Mouse (Mus musculus): ENCODE measurements around the gene Prc1. TPM values are rescaled to one million over a fixed set of nuclear protein-coding genes. Genes with fewer than 3 reads are reported as not detected.

Gene Prc1
- 253 and 279 TPM in 2 replicates for polyA plus RNA-seq (2016; fragmentation: Nextera tagmentation; extraction: Ambion mirVana)

GRCm38 (mm10) chr7:80294062-80294763 lies at the start of gene Prc1:
TSS of gene Prc1 (plus strand) at chr7:80294450.
- no peaks in the 10 kb centered on the region for H3K27me3 ChIP-seq (ENCODE audit: low read depth, poor library complexity, severe bottlenecking)
- H3K9me3 ChIP-seq (replicated peaks), result no peaks in the 10 kb centered on the region
- DNase-seq (ENCODE audit: low spot score), result peak; percentile 99
- H3K36me3 ChIP-seq, result peaks cover 59% of the 10 kb centered on the region
- H3K4me1 ChIP-seq, result peaks cover 35% of the 10 kb centered on the region
- H3K27ac ChIP-seq (replicated peaks), result peak within 1 kb of the TSS; percentile 89
- WGBS, result under 1% methylated on average over 52 of the region's 52 CpGs
- H3K4me3 ChIP-seq, result peak within 1 kb of the TSS; percentile 79

GRCm38 (mm10) chr7:80244851-80245250 lies 49.4 kb upstream of the Prc1 start:
- Histone ChIP-seq H3K4me1 (0 out of 2 replicates have a peak, but pooled peaks cover 3% of the 10 kb centered on the region), H3K27me3 (ENCODE audit: low read depth, poor library complexity, severe bottlenecking) (no peaks in the 10 kb centered on the region), H3K27ac (replicated peaks) (no peak overlapping the region), H3K9me3 (replicated peaks) (no peaks in the 10 kb centered on the region), H3K36me3 (peaks cover 17% of the 10 kb centered on the region), H3K4me3 (no peak overlapping the region)
- 89% methylated on average over 4 of the region's 4 CpGs for WGBS
- no peak for DNase-seq (ENCODE audit: low spot score)

GRCm38 (mm10) chr7:80246148-80246721 lies 48.0 kb upstream of the Prc1 start, which contains the start of gene Ttll13:
TSS of gene Ttll13 (plus strand) at chr7:80246376.
- H3K9me3 ChIP-seq (replicated peaks), result no peaks in the 10 kb centered on the region
- peaks cover 3% of the 10 kb centered on the region for H3K36me3 ChIP-seq
- WGBS, result under 1% methylated on average over 48 of the region's 48 CpGs
- H3K27ac ChIP-seq (replicated peaks), result peak within 1 kb of the TSS; percentile 88
- H3K27me3 ChIP-seq (ENCODE audit: low read depth, poor library complexity, severe bottlenecking), result no peaks in the 10 kb centered on the region
- peak within 1 kb of the TSS; percentile 59 for H3K4me3 ChIP-seq
- DNase-seq (ENCODE audit: low spot score), result peak; percentile 97
- 0 out of 2 replicates have a peak, but pooled peaks cover 3% of the 10 kb centered on the region for H3K4me1 ChIP-seq

- no peaks in the 10 kb centered on the region for H3K9me3 ChIP-seq (replicated peaks)
- H3K27me3 ChIP-seq (ENCODE audit: low read depth, poor library complexity, severe bottlenecking), result no peaks in the 10 kb centered on the region
- peak overlapping the region; percentile 59 for H3K4me3 ChIP-seq
- H3K36me3 ChIP-seq, result no peaks in the 10 kb centered on the region
- no peak for DNase-seq (ENCODE audit: low spot score)
- 0 out of 2 replicates have a peak, but pooled peaks cover 3% of the 10 kb centered on the region for H3K4me1 ChIP-seq
- WGBS, result 69% methylated on average over 7 of the region's 7 CpGs
- peak overlapping the region; percentile 88 for H3K27ac ChIP-seq (replicated peaks)
Observed at GRCm38 (mm10) chr7:80246859-80247258, 47.4 kb upstream of the Prc1 start.

- WGBS, result 79% methylated on average over 7 of the region's 7 CpGs
- no peak for DNase-seq (ENCODE audit: low spot score)
Observed at GRCm38 (mm10) chr7:80252437-80252836, 41.8 kb upstream of the Prc1 start.

GRCm38 (mm10) chr7:80252886-80253285 lies 41.4 kb upstream of the Prc1 start:
- Histone ChIP-seq H3K4me3 (no peak overlapping the region), H3K9me3 (replicated peaks) (no peaks in the 10 kb centered on the region), H3K4me1 (no peaks in the 10 kb centered on the region), H3K36me3 (no peaks in the 10 kb centered on the region), H3K27ac (replicated peaks) (no peak overlapping the region), H3K27me3 (ENCODE audit: low read depth, poor library complexity, severe bottlenecking) (peaks cover 10% of the 10 kb centered on the region; the same call in 1 of the 2 replicates)
- DNase-seq (ENCODE audit: low spot score), result no peak
- WGBS, result 88% methylated on average over 11 of the region's 11 CpGs

More at GRCm38 (mm10) chr7:80252437-80252836, 41.8 kb upstream of the Prc1 start:
- Histone ChIP-seq H3K27me3 (ENCODE audit: low read depth, poor library complexity, severe bottlenecking) (peaks cover 7% of the 10 kb centered on the region; the same call in 1 of the 2 replicates), H3K36me3 (no peaks in the 10 kb centered on the region), H3K9me3 (replicated peaks) (no peaks in the 10 kb centered on the region), H3K4me1 (no peaks in the 10 kb centered on the region), H3K27ac (replicated peaks) (no peak overlapping the region), H3K4me3 (no peak overlapping the region)

GRCm38 (mm10) chr7:80255981-80256380 lies 38.3 kb upstream of the Prc1 start:
- WGBS, result 65% methylated on average over 2 of the region's 2 CpGs
- Histone ChIP-seq H3K9me3 (replicated peaks) (no peaks in the 10 kb centered on the region), H3K4me1 (peaks cover 8% of the 10 kb centered on the region), H3K27ac (replicated peaks) (no peak overlapping the region), H3K27me3 (ENCODE audit: low read depth, poor library complexity, severe bottlenecking) (peaks cover 33% of the 10 kb centered on the region), H3K4me3 (no peak overlapping the region), H3K36me3 (no peaks in the 10 kb centered on the region)
- DNase-seq (ENCODE audit: low spot score), result no peak

- Histone ChIP-seq H3K27ac (replicated peaks) (no peak overlapping the region), H3K4me1 (peaks cover 20% of the 10 kb centered on the region), H3K27me3 (ENCODE audit: low read depth, poor library complexity, severe bottlenecking) (peaks cover 33% of the 10 kb centered on the region), H3K36me3 (no peaks in the 10 kb centered on the region), H3K4me3 (no peak overlapping the region), H3K9me3 (replicated peaks) (no peaks in the 10 kb centered on the region)
- WGBS, result 77% methylated on average over 2 of the region's 2 CpGs
- DNase-seq (ENCODE audit: low spot score), result no peak
Observed at GRCm38 (mm10) chr7:80257706-80258105, 36.5 kb upstream of the Prc1 start.

- peak within 1 kb of the TSS; percentile 87 for H3K27ac ChIP-seq (replicated peaks)
- no peaks in the 10 kb centered on the region for H3K9me3 ChIP-seq (replicated peaks)
- H3K4me3 ChIP-seq, result peak within 1 kb of the TSS; percentile 90
- peaks cover 33% of the 10 kb centered on the region for H3K27me3 ChIP-seq (ENCODE audit: low read depth, poor library complexity, severe bottlenecking)
- peaks cover 20% of the 10 kb centered on the region for H3K4me1 ChIP-seq
- 24% methylated on average over 40 of the region's 40 CpGs for WGBS
- DNase-seq (ENCODE audit: low spot score), result peak; percentile 88
- H3K36me3 ChIP-seq, result peaks cover 28% of the 10 kb centered on the region
Observed at GRCm38 (mm10) chr7:80260625-80261371, 33.5 kb upstream of the Prc1 start, which contains the start of gene Ngrn. TSS of gene Ngrn (plus strand) at chr7:80261215.

GRCm38 (mm10) chr7:80261372-80261990 lies 32.8 kb upstream of the Prc1 start:
- DNase-seq (ENCODE audit: low spot score), result no peak
- Histone ChIP-seq H3K36me3 (peaks cover 35% of the 10 kb centered on the region), H3K9me3 (replicated peaks) (no peaks in the 10 kb centered on the region), H3K27ac (replicated peaks) (peak overlapping the region; percentile 87), H3K4me3 (peak overlapping the region; percentile 90), H3K4me1 (peaks cover 20% of the 10 kb centered on the region), H3K27me3 (ENCODE audit: low read depth, poor library complexity, severe bottlenecking) (peaks cover 33% of the 10 kb centered on the region)
- 2% methylated on average over 32 of the region's 32 CpGs for WGBS

- 95% methylated on average over 12 of the region's 12 CpGs for WGBS
- Histone ChIP-seq H3K27me3 (ENCODE audit: low read depth, poor library complexity, severe bottlenecking) (peaks cover 6% of the 10 kb centered on the region; the same call in 1 of the 2 replicates), H3K27ac (replicated peaks) (no peak overlapping the region), H3K36me3 (peaks cover 43% of the 10 kb centered on the region), H3K4me3 (no peak overlapping the region), H3K9me3 (replicated peaks) (no peaks in the 10 kb centered on the region), H3K4me1 (peaks cover 29% of the 10 kb centered on the region)
- no peak for DNase-seq (ENCODE audit: low spot score)
Observed at GRCm38 (mm10) chr7:80264606-80265005, 29.6 kb upstream of the Prc1 start.

- no peaks in the 10 kb centered on the region for H3K27me3 ChIP-seq (ENCODE audit: low read depth, poor library complexity, severe bottlenecking)
- H3K4me1 ChIP-seq, result peaks cover 23% of the 10 kb centered on the region
- H3K4me3 ChIP-seq, result no peak overlapping the region
- no peaks in the 10 kb centered on the region for H3K9me3 ChIP-seq (replicated peaks)
- peaks cover 48% of the 10 kb centered on the region for H3K36me3 ChIP-seq
- 78% methylated on average over 1 of the region's 1 CpGs for WGBS
- no peak for DNase-seq (ENCODE audit: low spot score)
- H3K27ac ChIP-seq (replicated peaks), result no peak overlapping the region
Observed at GRCm38 (mm10) chr7:80267764-80268163, 26.5 kb upstream of the Prc1 start.
